Mouse (Mus musculus) hindbrain, embryonic 11.5 days (tissue): ENCODE measurements at regions not wholly inside any gene's neighbourhood (a gene's known extent, or its start where the extent isn't known, plus 50 kb on each side); places are given as distances from the start of the nearest gene placed in this dataset.

Source experiments
- ATAC-seq: fragments of 200-750 bp; cut with Nextera tagmentation; 2 replicates; pipeline ENCODE4 v1.8.0; 2017; ENCODE audit warnings: mild to moderate bottlenecking, moderate TSS enrichment, moderate library complexity; ENCODE audit not compliant: low FRiP score
- DNase-seq: peaks from one replicate; pipeline ENCODE4 v3.0.0-alpha.2; 2015; ENCODE audit warnings: low spot score
- H3K27ac ChIP-seq: fragments of 300-500 bp; sonication (generic); 2 replicates; pipeline ENCODE4 v1.5.1; 2014; ENCODE audit warnings: mild to moderate bottlenecking, low read depth, low read length
- H3K27me3 ChIP-seq: fragments of 300-500 bp; sonication (generic); 2 replicates; pipeline ENCODE4 v1.6.1; 2014; ENCODE audit warnings: mild to moderate bottlenecking, low read length, moderate library complexity, mixed read lengths; ENCODE audit not compliant: control insufficient read depth, insufficient read depth
- H3K36me3 ChIP-seq: fragments of 300-500 bp; sonication (generic); 2 replicates; pipeline ENCODE4 v1.6.1; 2014; ENCODE audit warnings: mild to moderate bottlenecking, low read length, moderate library complexity, mixed read lengths; ENCODE audit not compliant: control insufficient read depth, insufficient read depth
- H3K4me1 ChIP-seq: fragments of 300-500 bp; sonication (generic); replicated peaks from 2 replicates; pipeline ENCODE4 v1.6.1; 2014; ENCODE audit warnings: low read length, mixed read lengths; ENCODE audit not compliant: control insufficient read depth, insufficient read depth
- H3K4me2 ChIP-seq: fragments of 300-500 bp; sonication (generic); replicated peaks from 2 replicates; pipeline ENCODE4 v1.6.1; 2014; ENCODE audit warnings: mild to moderate bottlenecking, low read depth, low read length
- H3K4me3 ChIP-seq: fragments of 300-500 bp; sonication (generic); 2 replicates; pipeline ENCODE4 v1.5.1; 2014; ENCODE audit warnings: low read depth, low read length
- H3K9ac ChIP-seq: fragments of 300-500 bp; sonication (generic); 2 replicates; pipeline ENCODE4 v1.6.1; 2014; ENCODE audit warnings: low read depth, low read length
- H3K9me3 ChIP-seq: fragments of 300-500 bp; sonication (generic); 2 replicates; pipeline ENCODE4 v1.6.1; 2016; ENCODE audit warnings: low read length; ENCODE audit not compliant: control insufficient read depth
- WGBS: fragments of 180-500 bp; shearing (Covaris S2); extraction: QIAGEN DNeasy Blood & Tissue Kit; methylation state at CpG from one replicate; pipeline ENCODE4 v1.1.7; 2014; 5-methylcytosine and 5-hydroxymethylcytosine counted together

DNA sequence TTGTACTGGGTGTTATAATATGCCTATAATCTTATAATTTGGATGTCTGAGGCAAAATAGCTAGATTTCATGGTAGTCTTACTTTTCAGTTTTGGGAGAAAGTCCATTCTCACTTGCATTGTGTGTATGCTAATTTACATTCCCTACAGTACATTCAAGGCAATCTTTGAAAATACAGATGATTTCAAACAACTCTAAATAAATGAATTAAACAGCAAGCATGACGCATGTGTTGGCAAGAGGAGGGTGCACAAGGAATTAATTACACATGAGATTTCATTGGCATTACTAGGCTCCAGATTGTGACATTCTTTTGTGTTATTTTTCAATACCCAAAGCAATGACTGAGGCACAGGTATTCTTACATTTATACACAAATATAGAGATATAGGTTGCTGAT lies 495.2 kb upstream of the Cypt12 start:
- WGBS: 90% methylated on average over 1 of the region's 1 CpGs
- ATAC-seq (no peak), DNase-seq (no peak)
- H3K4me1 ChIP-seq: no peaks in the 10 kb centered on the region
- no peaks in the 10 kb centered on the region for H3K9me3 ChIP-seq
- no peaks in the 10 kb centered on the region for H3K27me3 ChIP-seq
- no peak overlapping the region for H3K4me2 ChIP-seq
- H3K36me3 ChIP-seq: no peaks in the 10 kb centered on the region
- no peak overlapping the region for H3K9ac ChIP-seq
- H3K27ac ChIP-seq: no peak overlapping the region
- no peak overlapping the region for H3K4me3 ChIP-seq

DNA sequence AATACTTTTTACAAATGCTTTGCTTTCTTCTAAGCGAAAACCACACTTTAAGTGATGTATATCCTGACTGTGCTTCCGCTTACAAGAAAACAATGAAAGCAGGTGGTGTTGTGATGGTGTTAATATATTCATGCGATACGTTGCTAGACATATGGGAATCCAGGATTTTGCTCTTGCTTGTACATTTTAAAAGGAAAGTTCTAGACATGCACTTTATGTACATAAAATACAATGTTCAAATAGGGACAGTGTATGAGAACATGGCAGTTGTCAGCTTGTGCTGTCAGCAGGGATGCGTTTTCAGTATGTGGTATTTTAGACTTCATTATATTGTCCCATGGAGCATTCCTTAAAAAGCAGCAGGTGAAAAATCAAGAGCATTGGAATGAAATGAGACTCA lies 487.7 kb upstream of the Cypt12 start:
- Histone ChIP-seq H3K4me2 (no peak overlapping the region), H3K27ac (no peak overlapping the region), H3K27me3 (no peaks in the 10 kb centered on the region), H3K9ac (no peak overlapping the region), H3K36me3 (no peaks in the 10 kb centered on the region), H3K9me3 (no peaks in the 10 kb centered on the region), H3K4me3 (no peak overlapping the region), H3K4me1 (no peaks in the 10 kb centered on the region)
- ATAC-seq (no peak), DNase-seq (no peak)
- 93% methylated on average over 5 of the region's 5 CpGs for WGBS

DNA sequence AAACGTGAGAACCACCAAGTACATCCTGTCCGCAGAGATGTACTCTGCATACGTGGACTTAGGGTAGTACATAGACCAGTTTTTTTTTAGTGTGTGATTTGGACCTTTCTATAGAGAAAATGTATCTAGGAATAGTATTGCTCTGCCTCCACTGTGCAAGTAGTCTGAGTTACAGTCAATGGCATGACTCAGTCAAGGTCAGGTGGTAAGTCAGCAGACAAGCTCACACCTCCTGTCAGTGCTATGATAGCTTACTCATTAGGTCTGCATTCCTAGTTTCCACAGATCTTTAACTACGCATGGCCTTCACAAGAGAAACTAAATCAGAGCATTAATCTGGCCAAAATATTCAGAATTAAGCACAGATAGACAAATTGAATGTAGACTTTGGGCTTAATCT lies 486.8 kb upstream of the Cypt12 start:
- Histone ChIP-seq H3K4me2 (no peak overlapping the region), H3K36me3 (no peaks in the 10 kb centered on the region), H3K9me3 (no peaks in the 10 kb centered on the region), H3K27me3 (no peaks in the 10 kb centered on the region), H3K27ac (no peak overlapping the region), H3K4me3 (no peak overlapping the region), H3K9ac (no peak overlapping the region), H3K4me1 (no peaks in the 10 kb centered on the region)
- no peak for DNase-seq
- whole genome bisulfite sequencing: 91% methylated on average over 4 of the region's 4 CpGs
- no peak for ATAC-seq

DNA sequence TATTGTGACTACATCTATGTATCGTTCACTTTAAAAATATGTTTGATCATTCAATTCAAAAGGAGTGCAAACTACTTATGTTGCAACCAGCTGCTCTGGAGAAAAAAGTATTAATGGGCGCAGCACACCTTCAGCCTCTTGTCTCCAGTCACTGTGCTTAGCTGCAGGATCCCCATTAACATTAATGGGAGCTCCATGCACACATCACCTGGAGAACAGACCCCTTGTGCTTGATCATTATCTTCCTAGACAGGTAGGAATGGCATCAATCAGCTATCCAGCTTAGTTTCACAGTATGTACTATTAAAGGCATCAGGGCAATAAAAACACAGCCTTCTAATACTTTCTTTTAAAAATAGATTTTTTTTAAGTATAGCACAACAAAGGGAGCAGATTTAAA lies 474.4 kb upstream of the Cypt12 start:
- Histone ChIP-seq H3K36me3 (no peaks in the 10 kb centered on the region), H3K4me2 (no peak overlapping the region), H3K4me3 (no peak overlapping the region), H3K4me1 (no peaks in the 10 kb centered on the region), H3K9me3 (no peaks in the 10 kb centered on the region), H3K27me3 (no peaks in the 10 kb centered on the region), H3K9ac (no peak overlapping the region), H3K27ac (no peak overlapping the region)
- 94% methylated on average over 2 of the region's 2 CpGs for WGBS
- DNase-seq (no peak), ATAC-seq (no peak)

DNA sequence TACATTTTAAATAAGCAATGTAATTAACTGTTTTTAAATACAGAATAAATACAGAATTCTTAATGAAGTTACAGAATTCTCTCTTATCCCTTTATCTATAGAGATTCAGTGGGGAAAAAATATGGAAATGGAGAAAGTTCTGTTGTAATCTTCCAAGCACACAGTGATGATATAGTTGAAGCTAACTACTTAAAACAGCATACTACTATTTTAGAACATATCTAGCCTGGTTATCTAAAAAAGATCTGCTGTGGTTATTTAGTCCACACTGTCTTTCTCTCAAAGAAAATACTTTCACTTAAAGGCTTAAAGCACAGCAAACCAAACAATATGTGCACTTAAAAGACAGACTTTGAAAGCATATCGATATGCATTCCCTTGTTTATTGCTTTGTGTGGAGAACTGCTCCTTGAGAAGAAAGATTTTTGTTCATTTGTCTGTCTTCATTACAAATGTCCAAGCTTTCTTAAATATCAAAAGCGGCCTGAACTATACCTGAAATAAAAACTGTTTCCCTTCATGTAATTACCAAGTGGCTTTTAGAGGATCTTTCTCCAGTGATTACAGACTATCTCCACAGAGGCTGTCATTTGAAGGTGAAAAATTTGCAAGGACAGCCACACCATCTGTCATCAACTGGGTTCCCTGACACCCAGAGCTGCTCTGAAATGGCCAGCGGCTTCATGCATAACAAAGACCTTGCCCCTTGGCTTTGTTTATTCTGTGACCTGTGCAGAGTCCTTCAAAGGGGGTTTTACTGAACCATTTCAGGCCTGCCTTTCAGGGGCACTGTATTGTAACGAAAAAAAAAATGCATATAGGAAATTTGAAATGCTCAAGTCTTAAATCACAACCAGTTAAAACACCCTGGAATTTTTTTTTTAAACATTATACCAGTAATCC lies 458.7 kb upstream of the Cypt12 start:
- H3K9ac ChIP-seq: no peak overlapping the region
- H3K4me3 ChIP-seq: no peak overlapping the region
- H3K4me1 ChIP-seq: no peaks in the 10 kb centered on the region
- ATAC-seq: peak; percentile 96
- no peaks in the 10 kb centered on the region for H3K36me3 ChIP-seq
- no peaks in the 10 kb centered on the region for H3K27me3 ChIP-seq
- H3K4me2 ChIP-seq: no peak overlapping the region
- peak; percentile 76 for DNase-seq
- no peaks in the 10 kb centered on the region for H3K9me3 ChIP-seq
- H3K27ac ChIP-seq: peak overlapping the region; percentile 49
- 10% methylated on average over 4 of the region's 4 CpGs for WGBS

DNA sequence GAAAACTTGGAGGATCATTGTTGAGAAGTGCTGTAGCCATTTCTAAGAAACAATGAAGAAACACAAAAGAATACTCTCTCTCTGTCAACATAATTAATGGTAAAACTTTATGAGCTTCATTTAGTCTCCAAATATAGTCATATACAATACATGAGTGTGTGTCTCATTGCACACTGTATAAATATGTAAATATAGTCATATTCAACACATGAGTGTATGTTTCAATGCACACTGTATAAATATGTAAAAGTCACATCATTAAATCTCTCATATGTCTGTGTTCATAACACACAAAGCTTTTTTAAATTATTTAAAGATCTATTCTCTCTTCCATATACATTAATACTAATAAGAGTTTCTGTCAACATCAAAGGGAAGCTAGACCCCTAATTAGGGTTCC lies 457.6 kb upstream of the Cypt12 start:
- Histone ChIP-seq H3K9ac (no peak overlapping the region), H3K27me3 (no peaks in the 10 kb centered on the region), H3K27ac (peak overlapping the region; percentile 65; the same call in 1 of the 2 replicates), H3K4me2 (no peak overlapping the region), H3K36me3 (no peaks in the 10 kb centered on the region), H3K4me3 (no peak overlapping the region), H3K9me3 (no peaks in the 10 kb centered on the region), H3K4me1 (no peaks in the 10 kb centered on the region)
- no peak for DNase-seq
- ATAC-seq: no peak

DNA sequence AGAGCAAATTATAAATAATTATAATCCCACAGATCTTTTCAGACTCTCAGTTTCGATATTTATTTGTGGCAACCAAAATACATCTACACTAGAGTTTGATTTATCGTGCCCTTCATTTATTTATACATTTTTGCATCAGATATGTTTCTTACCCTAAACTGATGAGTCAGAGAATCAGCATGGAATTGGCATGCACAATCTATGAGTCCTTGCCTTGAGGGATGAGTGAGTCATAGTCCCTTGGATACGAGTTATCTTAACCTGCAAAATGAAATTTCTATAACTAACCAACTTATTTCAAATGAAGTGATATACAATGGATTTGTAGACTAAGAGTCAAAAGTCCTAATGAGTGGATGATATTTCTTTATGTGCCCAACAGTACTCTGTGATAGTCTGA lies 449.9 kb upstream of the Cypt12 start:
- H3K4me2 ChIP-seq: no peak overlapping the region
- no peaks in the 10 kb centered on the region for H3K27me3 ChIP-seq
- no peak overlapping the region for H3K27ac ChIP-seq
- no peaks in the 10 kb centered on the region for H3K9me3 ChIP-seq
- no peaks in the 10 kb centered on the region for H3K4me1 ChIP-seq
- H3K4me3 ChIP-seq: no peak overlapping the region
- no peak for ATAC-seq
- WGBS: 94% methylated on average over 3 of the region's 3 CpGs
- no peak overlapping the region for H3K9ac ChIP-seq
- H3K36me3 ChIP-seq: no peaks in the 10 kb centered on the region
- no peak for DNase-seq

DNA sequence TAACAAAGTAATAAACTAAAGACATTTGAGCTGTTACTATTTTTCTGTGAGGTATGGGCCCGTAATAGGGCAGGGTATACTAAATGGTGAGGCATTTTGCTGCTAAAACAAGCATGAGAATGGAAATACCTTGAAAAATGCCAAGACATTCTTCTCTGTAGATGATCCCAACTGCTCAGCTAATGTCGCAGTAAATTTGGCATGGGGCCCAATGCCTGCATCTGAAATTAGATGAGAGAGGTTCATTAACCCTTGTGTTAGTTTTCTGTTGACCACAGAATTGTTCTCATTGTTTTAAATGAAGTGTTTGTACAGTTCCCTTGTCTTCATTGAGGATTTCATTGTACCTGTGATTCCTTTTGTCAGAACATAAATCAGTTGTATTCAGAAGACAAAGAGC lies 446.7 kb upstream of the Cypt12 start:
- no peak for DNase-seq
- Histone ChIP-seq H3K4me2 (no peak overlapping the region), H3K36me3 (no peaks in the 10 kb centered on the region), H3K4me3 (no peak overlapping the region), H3K27ac (no peak overlapping the region), H3K4me1 (no peaks in the 10 kb centered on the region), H3K27me3 (no peaks in the 10 kb centered on the region), H3K9ac (no peak overlapping the region), H3K9me3 (no peaks in the 10 kb centered on the region)
- no peak for ATAC-seq
- WGBS: 79% methylated on average over 2 of the region's 2 CpGs

DNA sequence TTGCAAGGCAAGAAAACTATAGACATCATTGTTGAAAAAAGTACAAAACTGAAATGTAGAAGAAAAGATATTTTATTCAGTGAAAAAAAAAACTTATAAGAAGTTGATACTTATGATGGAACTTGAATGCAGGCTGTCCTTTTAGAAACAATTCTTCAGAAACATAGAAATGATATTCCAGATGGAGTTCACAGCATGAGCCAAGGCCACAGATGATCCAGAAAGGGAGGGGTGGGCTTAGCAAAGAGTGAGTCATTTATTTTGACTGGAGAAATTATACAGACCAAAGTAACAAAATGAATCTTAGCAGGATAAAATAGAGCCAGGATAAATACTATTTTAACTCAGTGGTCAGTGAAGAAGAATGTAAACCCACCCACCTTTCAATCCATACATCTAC lies 406.9 kb upstream of the Cypt12 start:
- Histone ChIP-seq H3K4me2 (no peak overlapping the region), H3K27me3 (no peaks in the 10 kb centered on the region), H3K27ac (no peak overlapping the region), H3K9me3 (no peaks in the 10 kb centered on the region), H3K4me3 (no peak overlapping the region), H3K4me1 (no peaks in the 10 kb centered on the region), H3K9ac (no peak overlapping the region), H3K36me3 (no peaks in the 10 kb centered on the region)
- DNase-seq (no peak), ATAC-seq (no peak)
